Mouse (Mus musculus): Measurements from ENCODE around the gene Sec22b. TPM values are rescaled to one million over a fixed set of nuclear protein-coding genes. Genes with fewer than 3 reads are reported as not detected.

The Sec22b gene
- total RNA-seq, 2 experiments from 2014 or later, result 93.0 to 193 TPM

- DNase-seq (ENCODE audit: low spot score in 2 of 2), result no peak
These were observed 71.7 kb downstream of the Sec22b start for GRCm38 (mm10) chr3:97972707-97973106.

Other genes with a start within 250 kb of the Sec22b start
- 10 to 100 TPM in 1 of 2 experiments, 1 to 10 TPM in 1; 8.8 to 13.8 TPM for gene Prkab2, start 243.0 kb upstream of the Sec22b start, total RNA-seq (2021)
- not detected for gene Gm17651, start 226.5 kb upstream of the Sec22b start, total RNA-seq (2021)
- 10 to 100 TPM; 24.8 to 32.6 TPM for gene Pde4dip, start 12.5 kb upstream of the Sec22b start, total RNA-seq (2021)
- 10 to 100 TPM; 46.6 to 79.1 TPM for gene Notch2, start 112.3 kb downstream of the Sec22b start, total RNA-seq (2021)

All from adrenal gland, adult 18-20 months (tissue).